Mouse (Mus musculus) lung, embryonic 15.5 days (tissue): ENCODE measurements around the gene Gm14139. TPM values are rescaled to one million over a fixed set of nuclear protein-coding genes. Genes with fewer than 3 reads are reported as not detected.
"Not testable (repeated sequence)": the region's sequence is repeated elsewhere in the genome, so short reads cannot be mapped to it uniquely, and the experiment has no call there.

Experiments
- ATAC-seq: fragments of 200-750 bp; cut with Nextera tagmentation; 2 replicates; pipeline ENCODE4 v1.8.0; 2017; ENCODE audit warnings: moderate number of reproducible peaks, borderline replicate concordance; ENCODE audit not compliant: low FRiP score, low TSS enrichment; ENCODE audit errors: extremely low read depth
- H3K27ac ChIP-seq: fragments of 300-500 bp; sonication (generic); 2 replicates; pipeline ENCODE4 v1.5.1; 2015; ENCODE audit warnings: moderate library complexity, mild to moderate bottlenecking, inconsistent platforms
- H3K27me3 ChIP-seq: fragments of 300-500 bp; sonication (generic); 2 replicates; pipeline ENCODE4 v1.6.1; 2015; ENCODE audit warnings: inconsistent platforms
- H3K36me3 ChIP-seq: fragments of 300-500 bp; sonication (generic); 2 replicates; pipeline ENCODE4 v1.6.1; 2015; ENCODE audit warnings: inconsistent platforms
- H3K4me1 ChIP-seq: fragments of 300-500 bp; sonication (generic); 2 replicates; pipeline ENCODE4 v1.6.1; 2015; ENCODE audit warnings: inconsistent platforms
- H3K4me2 ChIP-seq: fragments of 300-500 bp; sonication (generic); 2 replicates; pipeline ENCODE4 v1.6.1; 2015; ENCODE audit warnings: inconsistent platforms, mild to moderate bottlenecking, moderate library complexity
- H3K4me3 ChIP-seq: fragments of 300-500 bp; sonication (generic); 2 replicates; pipeline ENCODE4 v1.5.1; 2015; ENCODE audit warnings: mild to moderate bottlenecking, inconsistent platforms
- H3K9ac ChIP-seq: fragments of 300-500 bp; sonication (generic); 2 replicates; pipeline ENCODE4 v1.6.1; 2015; ENCODE audit warnings: inconsistent platforms
- H3K9me3 ChIP-seq: fragments of 300-500 bp; sonication (generic); 2 replicates; pipeline ENCODE4 v1.6.1; 2016; ENCODE audit warnings: inconsistent platforms
- WGBS: fragments of 180-500 bp; shearing (Covaris S2); methylation state at CpG from one replicate; pipeline ENCODE4 v1.1.7; 2015; 5-methylcytosine and 5-hydroxymethylcytosine counted together
- polyA plus RNA-seq: library from polyadenylated mRNA; unstranded; fragments of >200 nt; fragmentation: Nextera tagmentation; extraction: Ambion mirVana; gene quantifications from 2 replicates; pipeline ENCODE4 v1.2.1, GENCODE M21; 2015

Gm14139 gene
- not detected in 2 replicates for polyA plus RNA-seq

GRCm38 (mm10) chr2:150181570-150181999 lies at the start of gene Gm14139:
Gene Gm14139, plus strand, starts transcription at chr2:150181755.
- 70% methylated on average over 7 of the region's 7 CpGs for WGBS
- H3K4me1 ChIP-seq, H3K27ac ChIP-seq, H3K9ac ChIP-seq, H3K9me3 ChIP-seq, H3K36me3 ChIP-seq, H3K4me3 ChIP-seq, H3K4me2 ChIP-seq, ATAC-seq, H3K27me3 ChIP-seq: not testable (repeated sequence)

DNA sequence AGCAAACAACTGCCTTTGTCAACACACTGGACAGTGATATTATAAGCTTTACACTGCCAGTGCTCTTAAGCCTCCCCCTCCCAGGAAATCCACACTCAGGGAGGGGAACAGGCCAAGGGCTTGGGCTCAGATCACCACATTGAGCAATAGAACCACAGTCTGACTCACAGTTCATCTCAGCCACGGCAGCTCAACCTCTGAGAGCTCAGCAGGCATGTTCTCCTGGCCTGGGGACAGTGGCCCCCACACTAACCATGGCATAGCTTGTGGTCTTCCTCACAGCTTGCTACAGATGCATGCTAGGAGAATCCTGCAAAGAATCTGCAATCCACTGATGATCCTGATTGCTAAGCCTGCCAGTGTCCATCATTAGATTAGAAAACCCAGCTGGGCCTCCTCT lies 49.6 kb upstream of the Gm14139 start:
- not testable (repeated sequence) for H3K27ac ChIP-seq, H3K9me3 ChIP-seq, H3K4me2 ChIP-seq, H3K27me3 ChIP-seq, H3K36me3 ChIP-seq, H3K9ac ChIP-seq, H3K4me1 ChIP-seq, H3K4me3 ChIP-seq, ATAC-seq
- 85% methylated on average over 1 of the region's 1 CpGs for WGBS

GRCm38 (mm10) chr2:150132773-150133172 lies 48.8 kb upstream of the Gm14139 start:
- Histone ChIP-seq H3K4me1 (peaks cover 7% of the 10 kb centered on the region), H3K27ac (no peak overlapping the region), H3K9ac (no peak overlapping the region), H3K9me3 (peaks cover 4% of the 10 kb centered on the region; the same call in 1 of the 2 replicates), H3K27me3 (no peaks in the 10 kb centered on the region), H3K36me3 (no peaks in the 10 kb centered on the region), H3K4me3 (no peak overlapping the region), H3K4me2 (no peak overlapping the region)
- no peak for ATAC-seq
- 66% methylated on average over 2 of the region's 2 CpGs for WGBS

- WGBS, result under 1% methylated on average over 13 of the region's 13 CpGs
- Histone ChIP-seq H3K4me2 (peak within 1 kb of the TSS; percentile 57), H3K4me3 (peak within 1 kb of the TSS; percentile 72), H3K4me1 (peaks cover 7% of the 10 kb centered on the region), H3K9me3 (no peaks in the 10 kb centered on the region), H3K36me3 (no peaks in the 10 kb centered on the region), H3K9ac (peak within 1 kb of the TSS; percentile 72), H3K27ac (peak within 1 kb of the TSS; percentile 72), H3K27me3 (no peaks in the 10 kb centered on the region)
- peak; percentile 100 for ATAC-seq
Observed at GRCm38 (mm10) chr2:150136435-150136897, 45.1 kb upstream of the Gm14139 start, which contains the start of gene Zfp120. Gene Zfp120, minus strand, starts transcription at chr2:150136708.

- H3K9ac ChIP-seq, result no peak overlapping the region
- no peak overlapping the region for H3K27ac ChIP-seq
- H3K9me3 ChIP-seq, result no peaks in the 10 kb centered on the region
- ATAC-seq, result no peak
- no peaks in the 10 kb centered on the region for H3K27me3 ChIP-seq
- H3K4me2 ChIP-seq, result no peak overlapping the region
- no peak overlapping the region for H3K4me3 ChIP-seq
- H3K4me1 ChIP-seq, result no peaks in the 10 kb centered on the region
- H3K36me3 ChIP-seq, result no peaks in the 10 kb centered on the region
Observed at GRCm38 (mm10) chr2:150166703-150167102, 14.9 kb upstream of the Gm14139 start.

GRCm38 (mm10) chr2:150173833-150174232 lies 7.7 kb upstream of the Gm14139 start:
- Histone ChIP-seq H3K4me1 (no peaks in the 10 kb centered on the region), H3K4me3 (no peak overlapping the region), H3K27me3 (no peaks in the 10 kb centered on the region), H3K4me2 (no peak overlapping the region), H3K9ac (no peak overlapping the region), H3K9me3 (no peaks in the 10 kb centered on the region), H3K36me3 (no peaks in the 10 kb centered on the region), H3K27ac (no peak overlapping the region)
- no peak for ATAC-seq

- 73% methylated on average over 4 of the region's 4 CpGs for WGBS
- not testable (repeated sequence) for H3K27ac ChIP-seq, H3K27me3 ChIP-seq, ATAC-seq, H3K36me3 ChIP-seq, H3K4me1 ChIP-seq, H3K4me2 ChIP-seq, H3K4me3 ChIP-seq, H3K9ac ChIP-seq, H3K9me3 ChIP-seq
Observed at GRCm38 (mm10) chr2:150179579-150179978, 2.0 kb upstream of the Gm14139 start, which contains the start of gene Gm10770. Gene Gm10770, minus strand, starts transcription at chr2:150179679.

DNA sequence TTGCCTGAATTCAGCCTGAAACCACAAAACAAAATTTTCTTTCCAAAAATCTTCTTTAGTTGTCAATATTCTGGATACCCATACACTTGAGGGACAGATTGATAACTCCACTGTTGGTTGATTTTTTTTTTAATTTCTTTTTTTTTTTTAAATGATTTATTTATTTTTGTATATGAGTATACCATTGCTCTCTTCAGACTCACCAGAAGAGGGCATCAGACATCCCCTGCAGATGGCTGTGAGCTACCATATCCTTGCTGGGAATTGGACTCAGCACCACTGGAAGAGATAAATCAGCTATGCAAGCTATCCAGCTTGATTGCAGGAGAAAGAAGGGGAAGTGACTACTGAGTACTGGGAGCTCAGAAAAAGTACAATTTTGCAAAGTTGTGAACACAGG lies 509 bp upstream of the Gm14139 start:
- H3K4me1 ChIP-seq, ATAC-seq: not testable (repeated sequence)

GRCm38 (mm10) chr2:150217600-150218362 lies 36.2 kb downstream of the Gm14139 start, which contains the start of gene Zfp937:
Gene Zfp937, plus strand, starts transcription at chr2:150218073.
- WGBS, result 2% methylated on average over 15 of the region's 15 CpGs
- not testable (repeated sequence) for H3K36me3 ChIP-seq, H3K9me3 ChIP-seq, H3K27me3 ChIP-seq, H3K4me1 ChIP-seq
- ATAC-seq, result peak; percentile 100
- H3K9ac ChIP-seq, result peak within 1 kb of the TSS; percentile 41
- peak within 1 kb of the TSS; percentile 47 for H3K4me2 ChIP-seq
- peak within 1 kb of the TSS; percentile 47 for H3K4me3 ChIP-seq
- peak within 1 kb of the TSS; percentile 61 for H3K27ac ChIP-seq

More for the DNA sequence above, 509 bp upstream of the Gm14139 start:
- H3K27me3 ChIP-seq, H3K27ac ChIP-seq, H3K36me3 ChIP-seq, H3K9ac ChIP-seq, H3K9me3 ChIP-seq, H3K4me2 ChIP-seq, H3K4me3 ChIP-seq: not testable (repeated sequence)

DNA sequence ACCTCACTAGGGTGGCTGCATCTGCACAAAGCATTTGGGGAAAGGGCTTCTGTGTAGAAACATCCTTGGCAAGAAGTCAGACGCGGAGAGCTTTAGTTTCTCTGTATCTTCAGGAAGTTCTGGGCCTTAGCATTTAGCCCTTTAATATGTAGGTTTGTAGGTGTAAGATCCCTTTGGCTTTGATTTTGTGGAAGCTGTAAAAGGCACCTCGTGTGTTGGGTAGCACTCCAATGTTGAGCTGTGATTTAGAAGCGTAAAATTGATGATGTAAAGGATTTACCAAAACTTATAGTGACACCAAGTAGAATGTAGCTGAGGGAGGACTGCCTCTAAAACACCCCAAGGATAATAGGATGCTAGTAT lies 36.8 kb downstream of the Gm14139 start:
- ATAC-seq, H3K36me3 ChIP-seq, H3K4me1 ChIP-seq, H3K27me3 ChIP-seq, H3K9me3 ChIP-seq: not testable (repeated sequence)
- WGBS, result 6% methylated on average over 4 of the region's 4 CpGs
- Histone ChIP-seq H3K4me2 (peak overlapping the region; percentile 47), H3K4me3 (peak overlapping the region; percentile 47), H3K9ac (peak overlapping the region; percentile 41), H3K27ac (peak overlapping the region; percentile 61; the same call in 1 of the 2 replicates)

DNA sequence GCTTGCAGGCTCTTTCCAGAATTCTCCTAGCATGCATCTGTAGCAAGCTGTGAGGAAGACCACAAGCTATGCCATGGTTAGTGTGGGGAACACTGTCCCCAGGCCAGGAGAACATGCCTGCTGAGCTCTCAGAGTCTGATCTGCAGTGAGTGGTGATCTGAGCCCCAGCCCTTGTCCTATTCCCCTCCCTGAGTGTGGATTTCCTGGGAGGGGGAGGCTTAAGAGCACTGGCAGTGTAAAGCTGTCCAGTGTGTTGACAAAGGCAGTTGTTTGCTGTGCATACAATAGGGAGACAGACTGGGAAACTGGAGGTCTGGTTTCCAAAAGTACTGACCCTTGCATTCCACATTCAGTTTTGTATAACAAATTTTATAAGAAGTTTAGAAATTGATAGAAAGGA lies 41.7 kb downstream of the Gm14139 start:
- not testable (repeated sequence) for H3K9me3 ChIP-seq, H3K9ac ChIP-seq, H3K4me3 ChIP-seq, H3K4me2 ChIP-seq, H3K27me3 ChIP-seq, ATAC-seq, H3K27ac ChIP-seq, H3K36me3 ChIP-seq, H3K4me1 ChIP-seq
